Mouse (Mus musculus) kidney, postnatal 25 days (tissue): ENCODE results near the gene Ywhah.

Source experiments
- DNase-seq, 2 experiments: peaks; one replicate each; pipeline ENCODE4 v3.0.0; 2021; ENCODE audit warnings: mixed read lengths in 2 of 2

The Ywhah gene

GRCm38 (mm10) chr5:33018561-33019425 is at the start of gene Ywhah:
Ywhah (plus strand) TSS chr5:33018816.
- peak; percentile 96 for DNase-seq

- DNase-seq: no peak
These were observed 42.1 kb upstream of the Ywhah start for GRCm38 (mm10) chr5:32976541-32976940.

GRCm38 (mm10) chr5:32977179-32977578 is 41.4 kb upstream of the Ywhah start:
- DNase-seq: no peak

- DNase-seq: no peak
These were observed 33.2 kb upstream of the Ywhah start for GRCm38 (mm10) chr5:32985379-32985778.

GRCm38 (mm10) chr5:32987873-32988272 is 30.7 kb upstream of the Ywhah start:
- no peak for DNase-seq

- no peak for DNase-seq
These were observed 28.5 kb upstream of the Ywhah start for GRCm38 (mm10) chr5:32989959-32990640.

- peak; percentile 16 to 53 for DNase-seq
These were observed 27.5 kb upstream of the Ywhah start for GRCm38 (mm10) chr5:32991152-32991551.

GRCm38 (mm10) chr5:32994471-32994870 is 24.1 kb upstream of the Ywhah start:
- DNase-seq: no peak

GRCm38 (mm10) chr5:32995756-32996155 is 22.9 kb upstream of the Ywhah start:
- no peak for DNase-seq

- DNase-seq: no peak
These were observed 22.1 kb upstream of the Ywhah start for GRCm38 (mm10) chr5:32996560-32996959.

- DNase-seq: peak in 1 of 2 experiments; percentile 42
These were observed 20.9 kb upstream of the Ywhah start for GRCm38 (mm10) chr5:32997686-32998085.

- DNase-seq: peak; percentile 78 to 85
These were observed 19.8 kb upstream of the Ywhah start for GRCm38 (mm10) chr5:32998783-32999182.

GRCm38 (mm10) chr5:33001111-33001510 is 17.5 kb upstream of the Ywhah start:
- no peak for DNase-seq

- DNase-seq: no peak
These were observed 15.8 kb upstream of the Ywhah start for GRCm38 (mm10) chr5:33002781-33003180.

- DNase-seq: peak in 1 of 2 experiments; percentile 54
These were observed 15.1 kb upstream of the Ywhah start for GRCm38 (mm10) chr5:33003500-33003899.

GRCm38 (mm10) chr5:33004110-33004509 is 14.5 kb upstream of the Ywhah start:
- DNase-seq: no peak

- no peak for DNase-seq
These were observed 13.0 kb upstream of the Ywhah start for GRCm38 (mm10) chr5:33005442-33006145.

- no peak for DNase-seq
These were observed 11.9 kb upstream of the Ywhah start for GRCm38 (mm10) chr5:33006670-33007069.

GRCm38 (mm10) chr5:33007371-33007770 is 11.2 kb upstream of the Ywhah start:
- no peak for DNase-seq

- no peak for DNase-seq
These were observed 9.3 kb upstream of the Ywhah start for GRCm38 (mm10) chr5:33009301-33009700.

- DNase-seq: peak; percentile 25 to 61
These were observed 8.5 kb upstream of the Ywhah start for GRCm38 (mm10) chr5:33009818-33010812.
